Mouse (Mus musculus) neural tube, embryonic 15.5 days (tissue): Measurements from ENCODE around the gene Plxna4. TPM values are rescaled to one million over a fixed set of nuclear protein-coding genes. Genes with fewer than 3 reads are reported as not detected.

ENCODE experiments used
- ATAC-seq: fragments of 200-750 bp; cut with Nextera tagmentation; 2 replicates; pipeline ENCODE4 v1.8.0; 2017; ENCODE audit warnings: mild to moderate bottlenecking, moderate TSS enrichment, moderate library complexity; ENCODE audit not compliant: low FRiP score
- H3K27ac ChIP-seq: fragments of 300-500 bp; sonication (generic); replicated peaks from 2 replicates; pipeline ENCODE4 v1.5.1; 2015; ENCODE audit warnings: mild to moderate bottlenecking, inconsistent platforms
- H3K27me3 ChIP-seq: fragments of 300-500 bp; sonication (generic); replicated peaks from 2 replicates; pipeline ENCODE4 v1.6.1; 2015; ENCODE audit warnings: inconsistent platforms
- H3K36me3 ChIP-seq: fragments of 300-500 bp; sonication (generic); 2 replicates; pipeline ENCODE4 v1.6.1; 2015; ENCODE audit warnings: inconsistent platforms
- H3K4me1 ChIP-seq: fragments of 300-500 bp; sonication (generic); 2 replicates; pipeline ENCODE4 v1.6.1; 2015; ENCODE audit warnings: inconsistent platforms
- H3K4me2 ChIP-seq: fragments of 300-500 bp; sonication (generic); 2 replicates; pipeline ENCODE4 v1.6.1; 2015; ENCODE audit warnings: inconsistent platforms, mild to moderate bottlenecking, moderate library complexity
- H3K4me3 ChIP-seq: fragments of 300-500 bp; sonication (generic); replicated peaks from 2 replicates; pipeline ENCODE4 v1.5.1; 2015; ENCODE audit warnings: mild to moderate bottlenecking, inconsistent platforms
- H3K9ac ChIP-seq: fragments of 300-500 bp; sonication (generic); replicated peaks from 2 replicates; pipeline ENCODE4 v1.6.1; 2015; ENCODE audit warnings: mild to moderate bottlenecking, inconsistent platforms
- H3K9me3 ChIP-seq: fragments of 300-500 bp; sonication (generic); replicated peaks from 2 replicates; pipeline ENCODE4 v1.6.1; 2016; ENCODE audit warnings: inconsistent platforms
- WGBS: fragments of 180-500 bp; shearing (Covaris S2); methylation state at CpG from one replicate; pipeline ENCODE4 v1.1.7; 2015; ENCODE audit warnings: mixed read lengths; 5-methylcytosine and 5-hydroxymethylcytosine counted together
- polyA plus RNA-seq: library from polyadenylated mRNA; unstranded; fragments of >200 nt; fragmentation: Nextera tagmentation; extraction: Ambion mirVana; gene quantifications from 2 replicates; pipeline ENCODE4 v1.2.1, GENCODE M21; 2015

Plxna4 gene
- polyA plus RNA-seq, 1 experiment from 2014 or later: 14.9 TPM

DNA sequence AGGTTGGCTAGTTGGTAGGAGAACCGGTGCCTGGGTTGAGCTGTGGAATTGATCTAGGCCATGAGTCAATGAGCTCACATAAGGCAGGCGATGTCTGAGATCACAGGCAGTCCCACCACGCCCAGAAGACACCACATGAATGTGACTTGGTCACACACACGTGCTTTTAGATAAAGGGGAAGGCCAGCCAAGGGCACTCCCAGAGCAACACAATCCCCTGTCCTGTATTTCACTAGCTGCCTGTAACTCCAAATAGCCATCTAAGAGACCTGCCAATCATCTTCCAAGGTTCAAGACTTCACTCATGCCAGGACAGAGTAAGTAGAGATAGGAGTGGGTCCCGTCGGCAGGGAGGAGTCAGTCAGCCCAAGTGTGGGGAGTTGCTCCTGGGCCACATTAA is 245.7 kb downstream of the Plxna4 start:
- Histone ChIP-seq H3K4me1 (peaks cover 29% of the 10 kb centered on the region), H3K27ac (no peak overlapping the region)
- ATAC-seq: no peak

DNA sequence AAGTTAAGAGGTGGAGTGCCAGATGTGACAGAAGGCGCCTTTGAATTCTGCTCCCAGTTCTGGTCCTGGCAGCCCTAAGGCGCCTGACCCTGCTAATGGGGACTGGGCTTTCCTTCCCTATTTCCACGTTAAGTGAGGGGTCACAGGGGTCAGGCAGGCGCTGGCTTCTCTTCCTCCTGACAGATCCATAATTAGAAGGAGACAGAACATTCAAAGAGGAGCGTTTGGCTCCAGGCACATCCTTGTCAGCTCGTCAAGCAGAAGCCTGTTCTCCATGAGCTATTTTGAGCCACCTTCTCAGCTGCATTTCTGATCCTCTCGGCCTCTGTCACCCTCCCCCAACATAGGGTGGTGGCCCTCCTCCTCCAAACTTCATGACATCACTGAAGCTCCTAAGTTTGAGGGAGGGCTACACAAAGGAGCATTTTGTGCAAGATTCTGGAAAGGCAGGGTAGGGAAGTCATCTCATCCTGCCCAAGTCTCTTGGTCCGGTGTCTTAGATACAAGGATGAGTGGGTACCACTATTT is 249.5 kb downstream of the Plxna4 start:
- WGBS: 66% methylated on average over 8 of the region's 8 CpGs
- H3K27me3 ChIP-seq: no peaks in the 10 kb centered on the region
- no peaks in the 10 kb centered on the region for H3K36me3 ChIP-seq
- no peak overlapping the region for H3K4me2 ChIP-seq
- no peak overlapping the region for H3K4me3 ChIP-seq
- no peak overlapping the region for H3K9ac ChIP-seq
- H3K4me1 ChIP-seq: peaks cover 19% of the 10 kb centered on the region
- no peak for ATAC-seq
- H3K9me3 ChIP-seq: no peaks in the 10 kb centered on the region
- no peak overlapping the region for H3K27ac ChIP-seq

More for the DNA sequence above, 245.7 kb downstream of the Plxna4 start:
- Histone ChIP-seq H3K4me3 (no peak overlapping the region), H3K4me2 (no peak overlapping the region), H3K9ac (no peak overlapping the region), H3K9me3 (no peaks in the 10 kb centered on the region), H3K27me3 (no peaks in the 10 kb centered on the region), H3K36me3 (no peaks in the 10 kb centered on the region)
- 83% methylated on average over 6 of the region's 6 CpGs for WGBS

- Histone ChIP-seq H3K9ac (no peak overlapping the region), H3K27ac (no peak overlapping the region), H3K9me3 (no peaks in the 10 kb centered on the region), H3K27me3 (no peaks in the 10 kb centered on the region), H3K4me3 (no peak overlapping the region), H3K4me1 (peaks cover 46% of the 10 kb centered on the region), H3K36me3 (no peaks in the 10 kb centered on the region), H3K4me2 (no peak overlapping the region)
- ATAC-seq: no peak
Measured at GRCm38 (mm10) chr6:32331281-32331680, 256.7 kb downstream of the Plxna4 start.

GRCm38 (mm10) chr6:32330034-32330795 is 257.8 kb downstream of the Plxna4 start:
- Histone ChIP-seq H3K4me3 (no peak overlapping the region), H3K9ac (no peak overlapping the region), H3K4me1 (peaks cover 46% of the 10 kb centered on the region), H3K27me3 (no peaks in the 10 kb centered on the region), H3K27ac (no peak overlapping the region), H3K9me3 (no peaks in the 10 kb centered on the region), H3K4me2 (no peak overlapping the region), H3K36me3 (no peaks in the 10 kb centered on the region)
- no peak for ATAC-seq
- WGBS: 69% methylated on average over 9 of the region's 9 CpGs

GRCm38 (mm10) chr6:32328028-32328427 is 260.0 kb downstream of the Plxna4 start:
- Histone ChIP-seq H3K36me3 (no peaks in the 10 kb centered on the region), H3K4me3 (no peak overlapping the region), H3K27me3 (no peaks in the 10 kb centered on the region), H3K4me1 (peaks cover 46% of the 10 kb centered on the region), H3K9me3 (no peaks in the 10 kb centered on the region), H3K4me2 (0 out of 2 replicates have a peak overlapping the region, but pooled peaks have one; percentile 26), H3K27ac (no peak overlapping the region), H3K9ac (no peak overlapping the region)
- peak; percentile 75 for ATAC-seq
- 1% methylated on average over 8 of the region's 8 CpGs for WGBS

DNA sequence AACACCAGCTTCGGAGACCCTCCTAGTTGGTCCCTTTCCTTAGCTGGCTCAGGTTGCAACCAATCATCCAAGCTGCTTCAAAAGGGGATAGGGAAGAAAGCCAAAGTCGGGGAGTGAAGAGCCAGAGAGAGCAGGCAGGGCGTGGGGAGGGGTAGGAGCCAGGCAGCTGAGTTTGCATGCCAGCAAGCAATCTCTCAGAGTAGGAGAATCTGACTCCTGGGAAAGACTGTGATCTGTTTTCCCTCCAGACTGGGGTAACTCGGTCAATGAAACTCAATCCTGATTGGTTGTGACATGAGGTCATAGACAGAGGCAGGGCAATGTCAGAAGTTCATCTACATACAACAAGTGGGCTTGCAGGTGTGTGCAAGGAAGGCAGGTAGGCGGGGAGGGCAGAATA is 260.8 kb downstream of the Plxna4 start:
- WGBS: 26% methylated on average over 5 of the region's 5 CpGs
- Histone ChIP-seq H3K4me3 (no peak overlapping the region), H3K4me2 (no peak overlapping the region), H3K9me3 (no peaks in the 10 kb centered on the region), H3K27ac (no peak overlapping the region), H3K27me3 (no peaks in the 10 kb centered on the region), H3K9ac (no peak overlapping the region), H3K36me3 (no peaks in the 10 kb centered on the region), H3K4me1 (peaks cover 46% of the 10 kb centered on the region)
- ATAC-seq: 0 out of 2 replicates have a peak, but pooled peaks have one; percentile 10

DNA sequence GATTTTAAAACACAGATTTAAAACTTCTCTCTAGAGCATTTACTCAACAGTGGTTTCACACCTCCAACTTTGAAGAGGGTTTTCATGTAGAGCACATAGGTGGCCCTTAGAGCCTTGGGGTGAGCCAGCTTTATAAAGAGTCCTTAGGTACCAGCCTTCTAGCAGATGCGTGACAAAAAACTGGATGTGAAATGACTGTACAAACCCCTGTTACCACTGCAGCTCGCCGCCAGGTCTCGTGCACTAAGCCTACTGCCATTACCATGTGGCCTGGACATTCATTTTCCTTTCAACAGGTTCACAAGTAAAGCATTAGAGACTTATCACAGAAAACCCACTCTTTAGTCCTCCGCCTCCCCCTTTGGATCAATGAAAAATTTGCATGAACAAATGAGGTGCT is 261.6 kb downstream of the Plxna4 start:
- ATAC-seq: no peak
- Histone ChIP-seq H3K4me1 (peaks cover 42% of the 10 kb centered on the region), H3K9ac (no peak overlapping the region), H3K36me3 (no peaks in the 10 kb centered on the region), H3K27ac (no peak overlapping the region), H3K4me3 (no peak overlapping the region), H3K27me3 (no peaks in the 10 kb centered on the region), H3K4me2 (no peak overlapping the region), H3K9me3 (no peaks in the 10 kb centered on the region)
- 92% methylated on average over 5 of the region's 5 CpGs for WGBS

DNA sequence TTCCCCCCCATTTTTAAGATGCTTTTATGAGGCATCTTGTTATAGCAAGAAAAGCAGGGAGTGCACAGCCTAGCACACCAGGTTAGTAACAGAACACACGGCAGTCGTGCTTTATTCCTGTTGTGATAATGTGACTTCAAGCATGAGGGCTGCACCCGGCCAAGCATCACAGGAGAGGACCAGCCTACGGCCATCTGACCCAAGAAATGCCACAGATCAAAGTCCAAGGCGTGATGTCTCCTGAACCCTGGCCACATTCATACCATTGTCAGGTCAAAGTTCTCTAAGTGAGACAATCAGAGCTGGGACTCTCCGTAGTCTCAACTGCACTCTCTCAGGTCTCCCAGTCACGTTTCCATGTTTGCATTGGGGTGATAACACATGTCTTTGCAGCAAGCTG is 262.1 kb downstream of the Plxna4 start:
- Histone ChIP-seq H3K4me3 (no peak overlapping the region), H3K27ac (no peak overlapping the region), H3K36me3 (no peaks in the 10 kb centered on the region), H3K27me3 (no peaks in the 10 kb centered on the region), H3K9ac (no peak overlapping the region), H3K9me3 (no peaks in the 10 kb centered on the region), H3K4me2 (no peak overlapping the region), H3K4me1 (peaks cover 39% of the 10 kb centered on the region)
- 86% methylated on average over 7 of the region's 7 CpGs for WGBS
- ATAC-seq: no peak

DNA sequence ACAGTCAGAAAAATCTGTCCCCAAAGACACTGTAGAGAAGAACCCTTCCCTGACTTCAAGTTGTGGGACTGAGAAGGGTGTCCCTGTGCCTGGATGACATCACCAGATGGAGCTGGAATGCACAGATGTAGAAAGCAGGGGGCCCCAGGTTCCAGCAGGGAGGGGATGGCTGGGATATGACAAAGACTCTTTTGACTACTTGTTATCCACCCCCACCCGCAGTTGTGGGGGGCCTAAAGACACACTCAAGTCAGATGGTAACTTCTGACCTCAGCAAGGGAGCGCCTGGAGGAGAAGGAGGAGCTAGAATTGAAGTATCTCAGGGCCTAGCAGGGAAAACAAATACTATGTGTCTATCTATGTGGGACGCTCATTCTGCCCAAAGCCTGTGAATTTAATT is 266.8 kb downstream of the Plxna4 start:
- 75% methylated on average over 3 of the region's 3 CpGs for WGBS
- no peak for ATAC-seq
- no peaks in the 10 kb centered on the region for H3K9me3 ChIP-seq
- no peaks in the 10 kb centered on the region for H3K36me3 ChIP-seq
- H3K4me1 ChIP-seq: no peaks in the 10 kb centered on the region; the same call in 1 of the 2 replicates
- no peak overlapping the region for H3K4me3 ChIP-seq
- H3K27ac ChIP-seq: no peak overlapping the region
- H3K27me3 ChIP-seq: no peaks in the 10 kb centered on the region
- H3K4me2 ChIP-seq: no peak overlapping the region
- H3K9ac ChIP-seq: no peak overlapping the region

DNA sequence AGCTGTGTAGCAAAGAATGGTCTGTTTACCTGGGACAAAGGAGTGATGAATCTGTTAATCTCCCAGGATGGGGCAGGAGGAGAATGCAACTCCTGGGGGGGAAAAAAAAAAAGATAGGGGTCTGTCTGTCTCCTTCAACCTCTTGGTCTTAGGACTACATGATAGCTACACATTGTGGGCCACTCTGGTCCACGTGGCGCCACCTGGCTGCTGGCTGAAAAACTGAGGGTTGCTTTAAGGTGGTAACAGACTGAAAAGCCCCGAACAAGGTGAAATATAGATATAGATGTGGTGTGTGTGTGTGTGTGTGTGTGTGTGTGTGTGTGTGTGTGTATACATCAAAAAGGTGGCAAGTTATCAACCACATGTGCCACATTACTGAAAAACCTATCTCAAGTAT is 267.7 kb downstream of the Plxna4 start:
- Histone ChIP-seq H3K4me1 (peaks cover 3% of the 10 kb centered on the region), H3K9ac (no peak overlapping the region), H3K36me3 (no peaks in the 10 kb centered on the region), H3K27ac (no peak overlapping the region), H3K9me3 (no peaks in the 10 kb centered on the region), H3K27me3 (no peaks in the 10 kb centered on the region), H3K4me3 (no peak overlapping the region), H3K4me2 (no peak overlapping the region)
- 36% methylated on average over 3 of the region's 3 CpGs for WGBS
- ATAC-seq: no peak

- H3K4me1 ChIP-seq: peaks cover 9% of the 10 kb centered on the region
- no peak for ATAC-seq
- no peak overlapping the region for H3K9ac ChIP-seq
- 74% methylated on average over 8 of the region's 8 CpGs for WGBS
- H3K4me2 ChIP-seq: no peak overlapping the region
- no peak overlapping the region for H3K27ac ChIP-seq
- no peaks in the 10 kb centered on the region for H3K27me3 ChIP-seq
- no peak overlapping the region for H3K4me3 ChIP-seq
- no peaks in the 10 kb centered on the region for H3K36me3 ChIP-seq
- H3K9me3 ChIP-seq: no peaks in the 10 kb centered on the region
Measured at GRCm38 (mm10) chr6:32317470-32317869, 270.5 kb downstream of the Plxna4 start.

DNA sequence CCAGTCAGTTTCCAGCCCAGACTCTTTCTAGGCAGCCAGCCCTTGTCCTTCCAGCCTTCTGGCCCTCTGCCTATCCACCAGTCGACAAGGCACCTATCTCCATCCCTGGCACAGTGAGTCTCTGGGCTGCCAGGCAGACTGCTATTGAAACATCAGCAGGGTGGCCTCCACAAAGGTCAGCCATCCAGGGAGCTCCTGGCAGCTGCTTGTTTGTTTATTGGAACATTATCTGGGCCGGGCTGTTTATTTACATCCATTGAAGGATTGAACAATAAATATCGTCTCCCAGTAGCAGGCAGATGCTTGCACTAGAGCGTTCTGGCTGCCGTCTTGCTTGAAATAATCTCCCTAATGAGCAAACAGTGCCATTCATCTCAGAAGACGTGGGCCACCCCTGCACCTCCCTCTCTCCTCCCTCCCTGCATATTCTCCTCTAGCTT is 273.0 kb downstream of the Plxna4 start:
- ATAC-seq: peak; percentile 62; the same call in 1 of the 2 replicates
- 7% methylated on average over 6 of the region's 6 CpGs for WGBS
- H3K27ac ChIP-seq: 0 out of 2 replicates have a peak overlapping the region, but pooled peaks have one; percentile 30

More for the DNA sequence above, 273.0 kb downstream of the Plxna4 start:
- Histone ChIP-seq H3K9me3 (no peaks in the 10 kb centered on the region), H3K27me3 (no peaks in the 10 kb centered on the region), H3K36me3 (no peaks in the 10 kb centered on the region), H3K9ac (no peak overlapping the region), H3K4me2 (no peak overlapping the region), H3K4me3 (no peak overlapping the region), H3K4me1 (peaks cover 9% of the 10 kb centered on the region)
